ENCODE assay signal across 8 mouse cellular contexts in genomic region chr6:117907979-117908355, GRCm38 (mm10). TPM values are rescaled to one million over a fixed set of nuclear protein-coding genes. Genes with fewer than 3 reads are reported as not detected.
DNase-seq lines count a peak whose midpoint lies in the region; ATAC-seq and TF ChIP-seq lines count a peak whose summit lies in the region.

No protein-coding gene starts in this region.

- H3K9me3 ChIP-seq in embryonic facial prominence, embryonic 15.5 days (replicated peaks): no peaks in the 10 kb centered on the region
- H3K9me3 ChIP-seq in intestine, postnatal 0 days (ENCODE audit: control insufficient read depth): no peaks in the 10 kb centered on the region

- whole genome bisulfite sequencing in lung, adult 2 months: under 1% methylated on average over 26 of the region's 26 CpGs
- 0% methylated on average over 26 of the region's 26 CpGs for WGBS in embryonic facial prominence, embryonic 15.5 days
- WGBS in intestine, postnatal 0 days: 0% methylated on average over 26 of the region's 26 CpGs

- no peak for TF ChIP-seq CTCF in lung, adult 2 months (IDR thresholded peaks at IDR 0.05; ENCODE audit: insufficient read depth, low read length)
- TF ChIP-seq CTCF in intestine, postnatal 0 days (IDR thresholded peaks at IDR 0.05; ENCODE audit: low read depth): no peak; the same call in 1 of the 2 replicates

- intact Hi-C loops in left cerebral cortex, postnatal 36 days (cut with DNase I): loop anchor here (2.0 kb wide), 1 partner anchor 67 kb away; the partner anchor contains the start of gene Zfp637

- H3K4me3 ChIP-seq in lung, adult 2 months (replicated peaks; ENCODE audit: extremely low read depth, low read depth, low read length): peak overlapping the region; percentile 99
- peak overlapping the region; percentile 94 for H3K4me3 ChIP-seq in embryonic facial prominence, embryonic 15.5 days (replicated peaks)
- peak overlapping the region; percentile 95 for H3K4me3 ChIP-seq in intestine, postnatal 0 days (ENCODE audit: low read depth, low read length)
- peak overlapping the region; percentile 96 for H3K4me3 ChIP-seq in myocyte

- H3K36me3 ChIP-seq in embryonic facial prominence, embryonic 15.5 days: no peaks in the 10 kb centered on the region
- H3K36me3 ChIP-seq in intestine, postnatal 0 days (ENCODE audit: control insufficient read depth, insufficient read depth): no peaks in the 10 kb centered on the region
- no peaks in the 10 kb centered on the region for H3K36me3 ChIP-seq in myocyte (ENCODE audit: control insufficient read depth, insufficient read depth)

- no peaks in the 10 kb centered on the region for H3K27me3 ChIP-seq in embryonic facial prominence, embryonic 15.5 days
- no peaks in the 10 kb centered on the region for H3K27me3 ChIP-seq in intestine, postnatal 0 days (replicated peaks; ENCODE audit: control insufficient read depth, insufficient read depth, low read length)
- H3K27me3 ChIP-seq in myocyte (ENCODE audit: control insufficient read depth, insufficient read depth, insufficient read length): no peaks in the 10 kb centered on the region

- DNase-seq in lung, adult 2 months: no peak
- DNase-seq in lung, adult 18-20 months: no peak
- DNase-seq in left cerebral cortex, postnatal 36 days (ENCODE audit: low spot score in 2 of 2): no peak
- DNase-seq in kidney, adult 8-10 months: no peak
- DNase-seq in cerebellum, adult 11 months: no peak

- peaks cover 6% of the 10 kb centered on the region for H3K4me1 ChIP-seq in lung, adult 2 months (ENCODE audit: control insufficient read depth, insufficient read depth, low read length)
- H3K4me1 ChIP-seq in embryonic facial prominence, embryonic 15.5 days: peaks cover 26% of the 10 kb centered on the region
- H3K4me1 ChIP-seq in intestine, postnatal 0 days (replicated peaks; ENCODE audit: control insufficient read depth, insufficient read depth, low read length): 0 out of 2 replicates have a peak, but pooled peaks cover under 1% of the 10 kb centered on the region

- H3K9ac ChIP-seq in embryonic facial prominence, embryonic 15.5 days: peak overlapping the region; percentile 93
- peak overlapping the region; percentile 99 for H3K9ac ChIP-seq in intestine, postnatal 0 days (ENCODE audit: low read depth, low read length)

- peak overlapping the region; percentile 57 for H3K4me2 ChIP-seq in embryonic facial prominence, embryonic 15.5 days (replicated peaks)
- H3K4me2 ChIP-seq in intestine, postnatal 0 days (replicated peaks; ENCODE audit: low read depth): peak overlapping the region; percentile 79
- H3K4me2 ChIP-seq in myocyte (ENCODE audit: low read depth): peak overlapping the region; percentile 97

- no peak for ATAC-seq in embryonic facial prominence, embryonic 15.5 days (ENCODE audit: insufficient number of reproducible peaks, low FRiP score, low TSS enrichment, low read depth)
- peak; percentile 2; the same call in 1 of the 2 replicates for ATAC-seq in intestine, postnatal 0 days

- TF ChIP-seq POLR2A in lung, adult 2 months (IDR thresholded peaks at IDR 0.05; ENCODE audit: borderline replicate concordance, extremely low read depth, low read depth, low read length): no peak
- TF ChIP-seq POLR2A in myocyte (IDR thresholded peaks at IDR 0.05; ENCODE audit: insufficient read length, low read depth): no peak

- peaks cover 68% of the 10 kb centered on the region for H3K79me2 ChIP-seq in myocyte (ENCODE audit: control insufficient read depth, insufficient read depth)

- H3K27ac ChIP-seq in embryonic facial prominence, embryonic 15.5 days (replicated peaks): peak overlapping the region; percentile 98
- peak overlapping the region; percentile 99 for H3K27ac ChIP-seq in intestine, postnatal 0 days (ENCODE audit: low read depth, low read length)

- peak overlapping the region; percentile 78 for H3ac ChIP-seq in myocyte (ENCODE audit: control insufficient read depth, insufficient read length)

TF ChIP-seq in myocyte, 11 proteins besides CTCF, POLR2A, EP300 and RAD21:
- TF ChIP-seq TCF3 (IDR thresholded peaks at IDR 0.05; ENCODE audit: insufficient read length, low read depth) (no peak), CEBPB (IDR thresholded peaks at IDR 0.05; ENCODE audit: insufficient read depth, poor library complexity, severe bottlenecking) (no peak), USF1 (IDR thresholded peaks at IDR 0.05; ENCODE audit: low read depth) (no peak), SRF (IDR thresholded peaks at IDR 0.05; ENCODE audit: control insufficient read depth, insufficient read length, low read depth) (no peak), TCF12 (IDR thresholded peaks at IDR 0.05; ENCODE audit: insufficient read depth, poor library complexity, severe bottlenecking) (no peak), REST (IDR thresholded peaks at IDR 0.05; ENCODE audit: insufficient read depth, insufficient read length) (no peak), MYOD1 (IDR thresholded peaks at IDR 0.05; ENCODE audit: control insufficient read depth in 1 of 3, insufficient read length in 2 of 3, low read depth in 2 of 3) (no peak), POLR2AphosphoS2 (IDR thresholded peaks at IDR 0.05; ENCODE audit: insufficient read length, low read depth) (no peak), MAX (IDR thresholded peaks at IDR 0.05; ENCODE audit: low read depth) (no peak), MYOG (IDR thresholded peaks at IDR 0.05; ENCODE audit: control insufficient read depth in 1 of 3, insufficient read depth in 1 of 3, insufficient read length in 2 of 3, low read depth in 2 of 3) (no peak), E2F4 (IDR thresholded peaks at IDR 0.05; ENCODE audit: insufficient read depth) (no peak)

RNA-seq across cellular contexts. Expression of gene Hnrnpf, which starts 7.8 kb away (rescaled TPM):
- polyA plus RNA-seq in lung, adult 2 months (2012; rRNA removed): 100 and 154 TPM in 2 replicates
- 585 and 603 TPM in 2 replicates for polyA plus RNA-seq in embryonic facial prominence, embryonic 15.5 days (2015; fragmentation: Nextera tagmentation; extraction: Ambion mirVana)
- 340 and 353 TPM in 2 replicates for polyA plus RNA-seq in intestine, postnatal 0 days (2015; fragmentation: Nextera tagmentation; extraction: Ambion mirVana)
- 186 TPM for polyA plus RNA-seq in myocyte (2012; fragmentation: generic; extraction: Trizol)
- total RNA-seq in left cerebral cortex, postnatal 36 days (2021): 100 to 1,000 TPM; 122 to 123 TPM

RNA-seq across cellular contexts. Expression of gene Fxyd4, which starts 29.5 kb away (rescaled TPM):
- polyA plus RNA-seq in lung, adult 2 months (2012; rRNA removed): 0.41 and 0.61 TPM in 2 replicates
- polyA plus RNA-seq in embryonic facial prominence, embryonic 15.5 days (2015; fragmentation: Nextera tagmentation; extraction: Ambion mirVana): 3.4 and 4.4 TPM in 2 replicates
- 0.27 and 0.55 TPM in 2 replicates for polyA plus RNA-seq in intestine, postnatal 0 days (2015; fragmentation: Nextera tagmentation; extraction: Ambion mirVana)
- polyA plus RNA-seq in myocyte (2012; fragmentation: generic; extraction: Trizol): 0.64 TPM
- total RNA-seq in left cerebral cortex, postnatal 36 days (2021): not detected

RNA-seq across cellular contexts. Expression of gene Zfp239, which starts 46.1 kb away (rescaled TPM):
- polyA plus RNA-seq in lung, adult 2 months (2012; rRNA removed): 0.38 and 0.99 TPM in 2 replicates
- polyA plus RNA-seq in embryonic facial prominence, embryonic 15.5 days (2015; fragmentation: Nextera tagmentation; extraction: Ambion mirVana): 7.6 and 9.8 TPM in 2 replicates
- 2.9 and 3.1 TPM in 2 replicates for polyA plus RNA-seq in intestine, postnatal 0 days (2015; fragmentation: Nextera tagmentation; extraction: Ambion mirVana)
- polyA plus RNA-seq in myocyte (2012; fragmentation: generic; extraction: Trizol): 2.1 TPM
- 10 to 100 TPM; 44.7 to 48.0 TPM for total RNA-seq in left cerebral cortex, postnatal 36 days (2021)
